Mouse (Mus musculus): ENCODE measurements around the gene Pou2f1. TPM values are rescaled to one million over a fixed set of nuclear protein-coding genes. Genes with fewer than 3 reads are reported as not detected.

The Pou2f1 gene
- polyA plus RNA-seq, 1 experiment: 22.9 TPM

DNA sequence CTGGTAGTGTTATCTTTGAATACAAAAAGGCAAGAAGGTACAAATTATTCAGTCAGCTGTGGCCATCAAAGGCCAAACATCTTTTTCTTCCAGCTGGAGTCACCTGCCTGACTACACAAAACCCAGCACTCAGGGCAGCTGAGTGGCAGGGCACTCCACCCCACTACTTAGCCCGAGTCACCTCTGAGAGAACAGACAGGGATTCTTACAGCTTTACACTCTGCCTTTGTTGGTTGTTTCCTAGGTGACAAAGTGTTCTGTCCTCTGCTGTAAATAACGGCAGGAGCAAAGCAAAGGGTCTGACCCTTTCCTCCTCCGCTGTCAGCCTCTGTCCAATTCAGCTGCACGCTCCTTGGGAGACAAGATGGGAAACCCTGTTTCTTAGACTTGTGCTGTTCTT, 21.5 kb upstream of the Pou2f1 start:
- H3K27ac ChIP-seq (ENCODE audit: insufficient read depth, low read length): no peak overlapping the region
- no peak for TF ChIP-seq POLR2A (IDR thresholded peaks at IDR 0.05; ENCODE audit: low read depth, low read length)
- no peak for DNase-seq (ENCODE audit: low read depth in 1 of 2, low spot score in 2 of 2)
- H3K4me1 ChIP-seq (ENCODE audit: control insufficient read depth, insufficient read depth, insufficient read length): no peaks in the 10 kb centered on the region
- 87% methylated on average over 4 of the region's 4 CpGs for WGBS
- H3K36me3 ChIP-seq (ENCODE audit: control insufficient read depth, insufficient read depth, low read length): no peaks in the 10 kb centered on the region
- no peak overlapping the region for H3K4me3 ChIP-seq (ENCODE audit: extremely low read depth, insufficient read depth, insufficient read length)
- no peaks in the 10 kb centered on the region for H3K27me3 ChIP-seq (ENCODE audit: control insufficient read depth, insufficient read depth, low read length)

DNA sequence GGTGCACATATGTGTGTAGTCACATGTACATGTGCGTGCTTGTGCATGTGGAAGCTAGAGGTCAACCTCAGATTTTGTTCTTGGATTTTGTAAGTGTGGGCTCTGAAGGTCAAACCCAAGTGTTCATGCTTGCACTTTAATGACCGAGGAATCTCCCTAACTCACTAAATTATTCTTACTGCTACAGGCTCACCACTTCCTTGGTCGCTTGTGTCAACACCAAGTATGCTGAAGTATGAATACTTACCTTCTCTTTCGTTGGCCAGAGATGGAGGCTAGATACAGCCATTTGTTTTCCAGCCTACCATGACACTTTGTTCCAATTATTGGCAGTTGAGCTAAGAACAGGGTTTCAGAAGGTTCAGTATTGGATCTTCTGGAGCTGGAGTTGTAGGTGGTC, 14.7 kb upstream of the Pou2f1 start:
- DNase-seq (ENCODE audit: low read depth in 1 of 2, low spot score in 2 of 2): no peak
- Histone ChIP-seq H3K36me3 (ENCODE audit: control insufficient read depth, insufficient read depth, low read length) (no peaks in the 10 kb centered on the region), H3K27me3 (ENCODE audit: control insufficient read depth, insufficient read depth, low read length) (no peaks in the 10 kb centered on the region), H3K27ac (ENCODE audit: insufficient read depth, low read length) (0 out of 2 replicates have a peak overlapping the region, but pooled peaks have one; percentile 25), H3K4me3 (ENCODE audit: extremely low read depth, insufficient read depth, insufficient read length) (no peak overlapping the region), H3K4me1 (ENCODE audit: control insufficient read depth, insufficient read depth, insufficient read length) (no peaks in the 10 kb centered on the region; the same call in 1 of the 2 replicates)
- 78% methylated on average over 4 of the region's 4 CpGs for WGBS
- TF ChIP-seq POLR2A (IDR thresholded peaks at IDR 0.05; ENCODE audit: low read depth, low read length) (no peak), CTCF (IDR thresholded peaks at IDR 0.05; ENCODE audit: extremely low read depth, insufficient read depth, insufficient read length, insufficient replicate concordance) (no peak)

- Histone ChIP-seq H3K27me3 (ENCODE audit: control insufficient read depth, insufficient read depth, low read length) (no peaks in the 10 kb centered on the region), H3K36me3 (ENCODE audit: control insufficient read depth, insufficient read depth, low read length) (no peaks in the 10 kb centered on the region), H3K4me3 (ENCODE audit: extremely low read depth, insufficient read depth, insufficient read length) (no peak overlapping the region), H3K4me1 (ENCODE audit: control insufficient read depth, insufficient read depth, insufficient read length) (no peaks in the 10 kb centered on the region; the same call in 1 of the 2 replicates), H3K27ac (ENCODE audit: insufficient read depth, low read length) (no peak overlapping the region)
- peak in 1 of 2 experiments; percentile 30 for DNase-seq (ENCODE audit: low read depth in 1 of 2, low spot score in 2 of 2)
- 14% methylated on average over 4 of the region's 4 CpGs for WGBS
- TF ChIP-seq POLR2A (IDR thresholded peaks at IDR 0.05; ENCODE audit: low read depth, low read length) (no peak), CTCF (IDR thresholded peaks at IDR 0.05; ENCODE audit: extremely low read depth, insufficient read depth, insufficient read length, insufficient replicate concordance) (no peak)
These were observed 13.8 kb upstream of the Pou2f1 start for GRCm38 (mm10) chr1:166016306-166016705.

DNA sequence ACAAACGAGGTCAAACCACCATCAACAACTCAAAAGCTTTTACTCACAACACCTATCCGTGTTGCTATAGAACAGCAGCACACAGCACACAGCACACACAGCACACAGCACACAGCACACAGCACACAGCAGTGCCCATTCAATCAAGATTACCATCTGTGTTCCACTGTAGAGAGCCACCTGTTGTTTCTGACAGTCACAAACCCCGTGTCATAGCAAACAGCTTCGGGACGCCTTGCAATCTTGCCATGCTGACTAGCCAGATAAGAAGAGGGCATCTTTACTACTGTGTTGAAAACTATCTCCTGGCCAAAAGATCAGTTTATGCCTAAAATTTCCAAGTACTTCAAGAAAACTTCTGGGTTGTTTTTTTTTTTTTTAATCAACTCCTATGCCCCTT, 12.1 kb upstream of the Pou2f1 start:
- 51% methylated on average over 5 of the region's 5 CpGs for WGBS
- H3K4me3 ChIP-seq (ENCODE audit: extremely low read depth, insufficient read depth, insufficient read length): no peak overlapping the region
- H3K36me3 ChIP-seq (ENCODE audit: control insufficient read depth, insufficient read depth, low read length): no peaks in the 10 kb centered on the region
- no peaks in the 10 kb centered on the region for H3K27me3 ChIP-seq (ENCODE audit: control insufficient read depth, insufficient read depth, low read length)
- DNase-seq (ENCODE audit: low read depth in 1 of 2, low spot score in 2 of 2): no peak
- H3K4me1 ChIP-seq (ENCODE audit: control insufficient read depth, insufficient read depth, insufficient read length): no peaks in the 10 kb centered on the region; the same call in 1 of the 2 replicates
- H3K27ac ChIP-seq (ENCODE audit: insufficient read depth, low read length): no peak overlapping the region
- no peak for TF ChIP-seq POLR2A (IDR thresholded peaks at IDR 0.05; ENCODE audit: low read depth, low read length)
- no peak for TF ChIP-seq CTCF (IDR thresholded peaks at IDR 0.05; ENCODE audit: extremely low read depth, insufficient read depth, insufficient read length, insufficient replicate concordance)

GRCm38 (mm10) chr1:166010106-166010505, 7.6 kb upstream of the Pou2f1 start:
- H3K4me1 ChIP-seq (ENCODE audit: control insufficient read depth, insufficient read depth, insufficient read length): no peaks in the 10 kb centered on the region
- TF ChIP-seq CTCF (IDR thresholded peaks at IDR 0.05; ENCODE audit: extremely low read depth, insufficient read depth, insufficient read length, insufficient replicate concordance) (no peak), POLR2A (IDR thresholded peaks at IDR 0.05; ENCODE audit: low read depth, low read length) (no peak)
- no peaks in the 10 kb centered on the region for H3K27me3 ChIP-seq (ENCODE audit: control insufficient read depth, insufficient read depth, low read length)
- no peak overlapping the region for H3K27ac ChIP-seq (ENCODE audit: insufficient read depth, low read length)
- no peak for DNase-seq (ENCODE audit: low read depth in 1 of 2, low spot score in 2 of 2)
- WGBS: 92% methylated on average over 1 of the region's 1 CpGs
- no peak overlapping the region for H3K4me3 ChIP-seq (ENCODE audit: extremely low read depth, insufficient read depth, insufficient read length)
- H3K36me3 ChIP-seq (ENCODE audit: control insufficient read depth, insufficient read depth, low read length): no peaks in the 10 kb centered on the region

- no peak for TF ChIP-seq POLR2A (IDR thresholded peaks at IDR 0.05; ENCODE audit: low read depth, low read length)
- no peak for TF ChIP-seq CTCF (IDR thresholded peaks at IDR 0.05; ENCODE audit: extremely low read depth, insufficient read depth, insufficient read length, insufficient replicate concordance)
- no peak overlapping the region for H3K4me3 ChIP-seq (ENCODE audit: extremely low read depth, insufficient read depth, insufficient read length)
- H3K27me3 ChIP-seq (ENCODE audit: control insufficient read depth, insufficient read depth, low read length): no peaks in the 10 kb centered on the region
- H3K27ac ChIP-seq (ENCODE audit: insufficient read depth, low read length): no peak overlapping the region
- no peak for DNase-seq (ENCODE audit: low read depth in 1 of 2, low spot score in 2 of 2)
- WGBS: 86% methylated on average over 5 of the region's 5 CpGs
- H3K4me1 ChIP-seq (ENCODE audit: control insufficient read depth, insufficient read depth, insufficient read length): no peaks in the 10 kb centered on the region
- H3K36me3 ChIP-seq (ENCODE audit: control insufficient read depth, insufficient read depth, low read length): no peaks in the 10 kb centered on the region
These were observed 6.3 kb upstream of the Pou2f1 start for GRCm38 (mm10) chr1:166008634-166009350.

DNA sequence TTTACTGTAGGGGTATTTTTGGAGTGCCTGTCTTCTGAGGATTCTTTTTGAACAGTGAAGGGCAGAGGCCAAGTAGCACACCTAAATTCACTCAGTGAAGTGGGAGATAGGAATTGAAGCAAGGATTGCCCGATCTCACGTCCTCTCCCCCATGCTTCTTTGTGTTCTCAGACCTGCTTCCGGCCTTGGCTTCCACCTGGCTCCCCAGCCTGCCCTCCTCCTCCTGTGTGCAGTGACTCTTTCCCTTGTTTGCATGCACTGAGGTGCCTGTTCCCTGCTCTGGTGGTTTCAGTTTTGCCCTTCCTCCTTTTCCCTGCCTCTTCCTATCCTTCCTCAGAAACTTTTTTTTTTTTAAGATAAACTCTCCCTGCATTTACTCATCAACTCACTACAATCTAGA, 4.5 kb upstream of the Pou2f1 start:
- Histone ChIP-seq H3K4me1 (ENCODE audit: control insufficient read depth, insufficient read depth, insufficient read length) (no peaks in the 10 kb centered on the region), H3K4me3 (ENCODE audit: extremely low read depth, insufficient read depth, insufficient read length) (no peak overlapping the region), H3K36me3 (ENCODE audit: control insufficient read depth, insufficient read depth, low read length) (no peaks in the 10 kb centered on the region), H3K27me3 (ENCODE audit: control insufficient read depth, insufficient read depth, low read length) (no peaks in the 10 kb centered on the region), H3K27ac (ENCODE audit: insufficient read depth, low read length) (no peak overlapping the region)
- no peak for TF ChIP-seq POLR2A (IDR thresholded peaks at IDR 0.05; ENCODE audit: low read depth, low read length)
- no peak for TF ChIP-seq CTCF (IDR thresholded peaks at IDR 0.05; ENCODE audit: extremely low read depth, insufficient read depth, insufficient read length, insufficient replicate concordance)
- WGBS: 28% methylated on average over 3 of the region's 3 CpGs
- no peak for DNase-seq (ENCODE audit: low read depth in 1 of 2, low spot score in 2 of 2)
